Comparison of ENCODE assay signal across 14 mouse cellular contexts in genomic region chr13:37855221-37855757, GRCm38 (mm10).
DNase-seq lines count a peak whose midpoint lies in the region; ATAC-seq and TF ChIP-seq lines count a peak whose summit lies in the region.
"Had no signal": no experiment of that assay in that cellular context is flagged by ENCODE, and none has a peak within 500 bp of the region (broad histone marks: within the 10 kb centered on the region; RNA-seq: fewer than 3 reads in every experiment).

No protein-coding gene starts in this region.

- ATAC-seq in heart, embryonic 11.5 days (replicated peaks; ENCODE audit: insufficient number of reproducible peaks, low FRiP score, low TSS enrichment): no peak
- ATAC-seq in limb, embryonic 14.5 days (ENCODE audit: low FRiP score, low read depth): no peak
- ATAC-seq in intestine, embryonic 14.5 days (replicated peaks; ENCODE audit: low FRiP score, low TSS enrichment, low read depth): no peak
- no peak for ATAC-seq in CD4-positive, CD25-positive, alpha-beta regulatory T cell, adult 4 months

- intact Hi-C loops in heart, postnatal 25 days (cut with DNase I): loop anchor here (2.0 kb wide), 1 partner anchor 26 kb away; no protein-coding TSS in a partner anchor

- 64% methylated on average over 3 of the region's 3 CpGs for WGBS in heart, embryonic 11.5 days (ENCODE audit: insufficient replicate concordance)
- 56% methylated on average over 3 of the region's 3 CpGs for WGBS in limb, embryonic 14.5 days
- WGBS in limb, embryonic 10.5 days: 62% methylated on average over 3 of the region's 3 CpGs
- WGBS in intestine, embryonic 14.5 days: 57% methylated on average over 3 of the region's 3 CpGs
- 6% methylated on average over 3 of the region's 3 CpGs for WGBS in macrophage (ENCODE audit: missing documents)

- H3K36me3 ChIP-seq in heart, embryonic 11.5 days (ENCODE audit: control insufficient read depth, insufficient read depth, low read length): no peaks in the 10 kb centered on the region
- H3K36me3 ChIP-seq in limb, embryonic 14.5 days (ENCODE audit: control insufficient read depth, insufficient read depth, low read length): no peaks in the 10 kb centered on the region
- H3K36me3 ChIP-seq in limb, embryonic 10.5 days: no peaks in the 10 kb centered on the region
- no peaks in the 10 kb centered on the region for H3K36me3 ChIP-seq in intestine, embryonic 14.5 days (ENCODE audit: control insufficient read depth, insufficient read depth, low read length)
- 0 out of 2 replicates have a peak, but pooled peaks cover 6% of the 10 kb centered on the region for H3K36me3 ChIP-seq in macrophage (ENCODE audit: inconsistent target)
- H3K36me3 ChIP-seq: embryonic facial prominence, embryonic 10.5 days; forebrain, embryonic 10.5 days; neural tube, embryonic 15.5 days had no signal

- peaks cover 87% of the 10 kb centered on the region for H3K79me2 ChIP-seq in macrophage (ENCODE audit: inconsistent target)

- DNase-seq in heart, postnatal 25 days (ENCODE audit: low spot score): no peak
- DNase-seq in limb, embryonic 14.5 days (ENCODE audit: low spot score): no peak
- no peak for DNase-seq in limb, embryonic 10.5 days (ENCODE audit: low spot score)
- no peak for DNase-seq in intestine, embryonic 14.5 days (ENCODE audit: low spot score)
- DNase-seq in adrenal gland, postnatal 25 days: no peak
- DNase-seq: cerebellum, postnatal 10 days; heart, postnatal 10 days; right cerebral cortex, adult 18-20 months had no signal

- H3K4me1 ChIP-seq in heart, embryonic 11.5 days (ENCODE audit: control insufficient read depth, insufficient read depth, low read length): peaks cover 47% of the 10 kb centered on the region
- peaks cover 31% of the 10 kb centered on the region for H3K4me1 ChIP-seq in limb, embryonic 14.5 days (ENCODE audit: control insufficient read depth, insufficient read depth, low read length)
- H3K4me1 ChIP-seq in limb, embryonic 10.5 days: peaks cover 37% of the 10 kb centered on the region
- peaks cover 42% of the 10 kb centered on the region for H3K4me1 ChIP-seq in intestine, embryonic 14.5 days (replicated peaks; ENCODE audit: control insufficient read depth, insufficient read depth, low read length)

- H3K9me3 ChIP-seq in heart, embryonic 11.5 days (replicated peaks; ENCODE audit: control insufficient read depth, low read length): no peaks in the 10 kb centered on the region
- H3K9me3 ChIP-seq in limb, embryonic 14.5 days (ENCODE audit: control insufficient read depth, low read length): no peaks in the 10 kb centered on the region
- no peaks in the 10 kb centered on the region for H3K9me3 ChIP-seq in limb, embryonic 10.5 days (replicated peaks)
- H3K9me3 ChIP-seq in intestine, embryonic 14.5 days (ENCODE audit: control insufficient read depth, low read length): no peaks in the 10 kb centered on the region
- H3K9me3 ChIP-seq: embryonic facial prominence, embryonic 10.5 days; forebrain, embryonic 10.5 days; neural tube, embryonic 15.5 days had no signal

- H3K27me3 ChIP-seq in heart, embryonic 11.5 days (ENCODE audit: control insufficient read depth, insufficient read depth, low read length): no peaks in the 10 kb centered on the region
- no peaks in the 10 kb centered on the region for H3K27me3 ChIP-seq in limb, embryonic 14.5 days (ENCODE audit: control insufficient read depth, insufficient read depth, low read length)
- H3K27me3 ChIP-seq in limb, embryonic 10.5 days (ENCODE audit: low read depth, poor library complexity, severe bottlenecking): no peaks in the 10 kb centered on the region
- no peaks in the 10 kb centered on the region for H3K27me3 ChIP-seq in intestine, embryonic 14.5 days (replicated peaks; ENCODE audit: control insufficient read depth, insufficient read depth, low read length)
- H3K27me3 ChIP-seq: neural tube, embryonic 15.5 days had no signal

- TF ChIP-seq POLR2A in limb, embryonic 14.5 days (IDR thresholded peaks at IDR 0.05; ENCODE audit: borderline replicate concordance, extremely low read depth, insufficient read depth, insufficient read length): no peak

- H3K27ac ChIP-seq in heart, embryonic 11.5 days (ENCODE audit: low read depth, low read length): no peak overlapping the region
- no peak overlapping the region for H3K27ac ChIP-seq in limb, embryonic 14.5 days (replicated peaks; ENCODE audit: low read depth, low read length)
- H3K27ac ChIP-seq in limb, embryonic 10.5 days: no peak overlapping the region
- H3K27ac ChIP-seq in intestine, embryonic 14.5 days (ENCODE audit: low read depth): peak overlapping the region; percentile 70; the same call in 1 of the 2 replicates
- H3K27ac ChIP-seq in macrophage: peak overlapping the region; percentile 94
- H3K27ac ChIP-seq: neural tube, embryonic 15.5 days had no signal

- no peak overlapping the region for H3K9ac ChIP-seq in heart, embryonic 11.5 days (ENCODE audit: low read depth, low read length)
- H3K9ac ChIP-seq in limb, embryonic 14.5 days (ENCODE audit: low read depth, low read length, severe bottlenecking): no peak overlapping the region
- no peak overlapping the region for H3K9ac ChIP-seq in intestine, embryonic 14.5 days (ENCODE audit: low read length)
- H3K9ac ChIP-seq: neural tube, embryonic 15.5 days had no signal

- H3K4me2 ChIP-seq in heart, embryonic 11.5 days: peak overlapping the region; percentile 71
- peak overlapping the region; percentile 63; the same call in 1 of the 2 replicates for H3K4me2 ChIP-seq in limb, embryonic 14.5 days (replicated peaks; ENCODE audit: low read depth, low read length, severe bottlenecking)
- no peak overlapping the region for H3K4me2 ChIP-seq in intestine, embryonic 14.5 days (ENCODE audit: low read length)

- H3K4me3 ChIP-seq in heart, embryonic 11.5 days (ENCODE audit: low read depth, low read length): no peak overlapping the region
- H3K4me3 ChIP-seq in limb, embryonic 14.5 days (replicated peaks; ENCODE audit: low read length): no peak overlapping the region
- no peak overlapping the region for H3K4me3 ChIP-seq in limb, embryonic 10.5 days
- no peak overlapping the region for H3K4me3 ChIP-seq in intestine, embryonic 14.5 days (ENCODE audit: low read depth, low read length)
- H3K4me3 ChIP-seq in macrophage (ENCODE audit: inconsistent target): peak overlapping the region; percentile 36; the same call in 1 of the 2 replicates
- H3K4me3 ChIP-seq: neural tube, embryonic 15.5 days had no signal

Comparison
In these comparisons a context has a peak if more than half of its experiments do, and no peak if none do; other contexts are left out.
1. H3K27ac ChIP-seq: peak in intestine, embryonic 14.5 days (single experiment) and macrophage (single experiment); none in heart, embryonic 11.5 days (single experiment), limb, embryonic 14.5 days (single experiment) and limb, embryonic 10.5 days (single experiment).